Mouse (Mus musculus) intestine, embryonic 15.5 days (tissue): ENCODE measurements around the gene Slc17a4. TPM values are rescaled to one million over a fixed set of nuclear protein-coding genes. Genes with fewer than 3 reads are reported as not detected.
A peak's percentile ranks its signal among the peaks of the same experiment; 100 is the strongest.

ENCODE experiments used
- ATAC-seq: fragments of 200-750 bp; cut with Nextera tagmentation; 2 replicates; pipeline ENCODE4 v1.8.0; 2017; ENCODE audit warnings: moderate TSS enrichment, moderate library complexity
- H3K27ac ChIP-seq: fragments of 300-500 bp; sonication (generic); 2 replicates; pipeline ENCODE4 v1.5.1; 2015; ENCODE audit warnings: mild to moderate bottlenecking, inconsistent platforms
- H3K27me3 ChIP-seq: fragments of 300-500 bp; sonication (generic); replicated peaks from 2 replicates; pipeline ENCODE4 v1.6.1; 2015; ENCODE audit warnings: inconsistent platforms
- H3K36me3 ChIP-seq: fragments of 300-500 bp; sonication (generic); 2 replicates; pipeline ENCODE4 v1.6.1; 2015; ENCODE audit warnings: inconsistent platforms
- H3K4me1 ChIP-seq: fragments of 300-500 bp; sonication (generic); replicated peaks from 2 replicates; pipeline ENCODE4 v1.6.1; 2015; ENCODE audit warnings: inconsistent platforms
- H3K4me2 ChIP-seq: fragments of 300-500 bp; sonication (generic); replicated peaks from 2 replicates; pipeline ENCODE4 v1.6.1; 2015; ENCODE audit warnings: mild to moderate bottlenecking, inconsistent platforms
- H3K4me3 ChIP-seq: fragments of 300-500 bp; sonication (generic); replicated peaks from 2 replicates; pipeline ENCODE4 v1.5.1; 2015; ENCODE audit warnings: inconsistent platforms
- H3K9ac ChIP-seq: fragments of 300-500 bp; sonication (generic); 2 replicates; pipeline ENCODE4 v1.6.1; 2015; ENCODE audit warnings: inconsistent platforms
- H3K9me3 ChIP-seq: fragments of 300-500 bp; sonication (generic); 2 replicates; pipeline ENCODE4 v1.6.1; 2016; ENCODE audit warnings: inconsistent platforms
- WGBS: fragments of 180-500 bp; shearing (Covaris S2); methylation state at CpG from one replicate; pipeline ENCODE4 v1.1.7; 2015; 5-methylcytosine and 5-hydroxymethylcytosine counted together
- polyA plus RNA-seq: library from polyadenylated mRNA; unstranded; fragments of >200 nt; fragmentation: Nextera tagmentation; extraction: Ambion mirVana; gene quantifications from 2 replicates; pipeline ENCODE4 v1.2.1, GENCODE M21; 2015

The Slc17a4 gene
- polyA plus RNA-seq, 1 experiment from 2014 or later: 17.0 TPM

GRCm38 (mm10) chr13:23928637-23929036, 13.8 kb upstream of the Slc17a4 start:
- peak; percentile 86 for ATAC-seq
- Histone ChIP-seq H3K9me3 (no peaks in the 10 kb centered on the region), H3K27ac (no peak overlapping the region), H3K9ac (no peak overlapping the region), H3K4me3 (no peak overlapping the region), H3K4me1 (peaks cover 8% of the 10 kb centered on the region), H3K27me3 (no peaks in the 10 kb centered on the region), H3K4me2 (no peak overlapping the region), H3K36me3 (no peaks in the 10 kb centered on the region)
- WGBS: 42% methylated on average over 3 of the region's 3 CpGs

- no peak overlapping the region for H3K4me3 ChIP-seq
- ATAC-seq: no peak
- no peak overlapping the region for H3K9ac ChIP-seq
- H3K27ac ChIP-seq: no peak overlapping the region
- peaks cover 8% of the 10 kb centered on the region for H3K4me1 ChIP-seq
- no peaks in the 10 kb centered on the region for H3K9me3 ChIP-seq
- H3K36me3 ChIP-seq: no peaks in the 10 kb centered on the region
- WGBS: 65% methylated on average over 2 of the region's 2 CpGs
- H3K27me3 ChIP-seq: no peaks in the 10 kb centered on the region
- H3K4me2 ChIP-seq: no peak overlapping the region
These were observed 11.0 kb upstream of the Slc17a4 start for GRCm38 (mm10) chr13:23925792-23926191.

DNA sequence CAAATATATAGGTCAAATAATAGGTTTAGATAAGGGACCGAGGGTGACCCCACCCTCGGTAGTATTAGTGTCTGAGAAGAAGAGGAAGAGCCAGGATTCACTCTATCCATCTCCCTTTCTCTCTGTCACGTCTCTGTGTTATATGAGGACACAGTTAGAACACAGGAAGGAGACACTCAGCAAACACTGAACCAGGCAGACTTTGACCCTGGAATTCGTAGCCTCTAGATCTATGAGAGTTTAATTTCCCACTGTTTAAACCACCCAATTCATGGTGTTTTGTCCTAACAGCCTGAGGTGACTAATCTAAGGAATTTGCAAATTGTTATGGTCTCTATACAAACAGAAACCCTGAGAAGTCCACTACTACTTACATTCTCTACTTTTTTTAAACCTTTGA, 2.9 kb upstream of the Slc17a4 start:
- Histone ChIP-seq H3K9me3 (no peaks in the 10 kb centered on the region), H3K27me3 (no peaks in the 10 kb centered on the region), H3K4me3 (no peak overlapping the region), H3K4me1 (peaks cover 9% of the 10 kb centered on the region; the same call in 1 of the 2 replicates), H3K27ac (no peak overlapping the region), H3K4me2 (no peak overlapping the region), H3K9ac (no peak overlapping the region), H3K36me3 (no peaks in the 10 kb centered on the region)
- ATAC-seq: peak; percentile 62
- 31% methylated on average over 4 of the region's 4 CpGs for WGBS

GRCm38 (mm10) chr13:23916132-23916531, 1.3 kb upstream of the Slc17a4 start:
- Histone ChIP-seq H3K9ac (no peak overlapping the region), H3K4me2 (no peak overlapping the region), H3K27me3 (no peaks in the 10 kb centered on the region), H3K4me3 (no peak overlapping the region), H3K27ac (no peak overlapping the region), H3K4me1 (peaks cover 9% of the 10 kb centered on the region; the same call in 1 of the 2 replicates), H3K36me3 (no peaks in the 10 kb centered on the region), H3K9me3 (no peaks in the 10 kb centered on the region)
- no peak for ATAC-seq
- 69% methylated on average over 1 of the region's 1 CpGs for WGBS

DNA sequence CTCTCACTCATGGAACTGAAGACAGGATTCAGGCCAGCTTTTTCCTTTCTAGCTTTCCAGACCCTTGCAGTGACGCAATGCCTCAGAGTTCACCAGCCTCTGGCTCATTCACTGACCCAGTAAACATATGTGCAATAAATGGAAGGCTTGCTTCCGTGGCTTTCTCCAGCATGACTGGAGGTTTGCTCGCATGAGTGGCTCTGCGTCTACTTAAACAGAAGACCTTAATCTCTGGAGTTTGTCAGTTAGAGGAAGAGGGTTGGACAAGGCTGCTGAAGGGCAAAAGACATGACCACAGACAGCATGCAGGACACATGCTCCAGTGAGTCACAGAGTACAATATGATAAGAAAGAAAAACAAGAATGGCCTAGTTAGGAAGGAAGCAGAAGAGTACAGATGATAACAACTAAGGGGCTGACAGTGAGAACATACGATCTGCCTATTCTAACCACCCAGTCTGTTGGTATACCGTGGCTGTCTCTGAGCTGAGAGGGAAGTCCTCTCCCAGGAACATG, 960 bp downstream of the Slc17a4 start:
- Histone ChIP-seq H3K9me3 (no peaks in the 10 kb centered on the region), H3K27ac (peak overlapping the region; percentile 84), H3K4me3 (peak overlapping the region; percentile 33), H3K4me1 (peaks cover 12% of the 10 kb centered on the region; the same call in 1 of the 2 replicates), H3K36me3 (no peaks in the 10 kb centered on the region), H3K4me2 (peak overlapping the region; percentile 44), H3K9ac (no peak overlapping the region), H3K27me3 (no peaks in the 10 kb centered on the region)
- 19% methylated on average over 6 of the region's 6 CpGs for WGBS
- peak; percentile 73 for ATAC-seq

- peaks cover 12% of the 10 kb centered on the region; the same call in 1 of the 2 replicates for H3K4me1 ChIP-seq
- no peak overlapping the region for H3K4me2 ChIP-seq
- H3K9me3 ChIP-seq: no peaks in the 10 kb centered on the region
- no peaks in the 10 kb centered on the region for H3K36me3 ChIP-seq
- H3K4me3 ChIP-seq: no peak overlapping the region
- ATAC-seq: no peak
- no peak overlapping the region for H3K9ac ChIP-seq
- H3K27me3 ChIP-seq: no peaks in the 10 kb centered on the region
- WGBS: 78% methylated on average over 5 of the region's 5 CpGs
- no peak overlapping the region for H3K27ac ChIP-seq
These were observed 3.5 kb downstream of the Slc17a4 start for GRCm38 (mm10) chr13:23911335-23911734.

- no peaks in the 10 kb centered on the region for H3K27me3 ChIP-seq
- ATAC-seq: no peak
- WGBS: 79% methylated on average over 5 of the region's 5 CpGs
- H3K27ac ChIP-seq: no peak overlapping the region
- H3K4me1 ChIP-seq: 0 out of 2 replicates have a peak, but pooled peaks cover 3% of the 10 kb centered on the region
- no peak overlapping the region for H3K4me2 ChIP-seq
- no peak overlapping the region for H3K9ac ChIP-seq
- no peak overlapping the region for H3K4me3 ChIP-seq
- no peaks in the 10 kb centered on the region for H3K9me3 ChIP-seq
- no peaks in the 10 kb centered on the region for H3K36me3 ChIP-seq
These were observed 4.7 kb downstream of the Slc17a4 start for GRCm38 (mm10) chr13:23910121-23910520.

GRCm38 (mm10) chr13:23906906-23907305, 7.9 kb downstream of the Slc17a4 start:
- no peaks in the 10 kb centered on the region for H3K36me3 ChIP-seq
- H3K27me3 ChIP-seq: no peaks in the 10 kb centered on the region
- 0 out of 2 replicates have a peak, but pooled peaks cover 3% of the 10 kb centered on the region for H3K4me1 ChIP-seq
- H3K9me3 ChIP-seq: no peaks in the 10 kb centered on the region
- H3K4me2 ChIP-seq: no peak overlapping the region
- no peak for ATAC-seq
- H3K9ac ChIP-seq: no peak overlapping the region
- no peak overlapping the region for H3K27ac ChIP-seq
- 90% methylated on average over 5 of the region's 5 CpGs for WGBS
- H3K4me3 ChIP-seq: no peak overlapping the region

GRCm38 (mm10) chr13:23898242-23898641, 16.6 kb downstream of the Slc17a4 start:
- Histone ChIP-seq H3K4me1 (no peaks in the 10 kb centered on the region), H3K27ac (no peak overlapping the region), H3K9me3 (no peaks in the 10 kb centered on the region), H3K27me3 (no peaks in the 10 kb centered on the region), H3K36me3 (no peaks in the 10 kb centered on the region), H3K9ac (no peak overlapping the region), H3K4me3 (no peak overlapping the region), H3K4me2 (no peak overlapping the region)
- 49% methylated on average over 6 of the region's 6 CpGs for WGBS
- ATAC-seq: no peak

GRCm38 (mm10) chr13:23893269-23893593, 21.6 kb downstream of the Slc17a4 start:
- Histone ChIP-seq H3K36me3 (no peaks in the 10 kb centered on the region), H3K9me3 (no peaks in the 10 kb centered on the region), H3K27ac (no peak overlapping the region), H3K9ac (no peak overlapping the region), H3K4me1 (no peaks in the 10 kb centered on the region), H3K4me2 (no peak overlapping the region), H3K27me3 (no peaks in the 10 kb centered on the region), H3K4me3 (no peak overlapping the region)
- ATAC-seq: no peak
- 56% methylated on average over 4 of the region's 4 CpGs for WGBS

- no peaks in the 10 kb centered on the region for H3K36me3 ChIP-seq
- no peaks in the 10 kb centered on the region for H3K4me1 ChIP-seq
- H3K4me2 ChIP-seq: no peak overlapping the region
- no peak overlapping the region for H3K4me3 ChIP-seq
- 38% methylated on average over 9 of the region's 9 CpGs for WGBS
- no peak for ATAC-seq
- H3K9me3 ChIP-seq: no peaks in the 10 kb centered on the region
- no peaks in the 10 kb centered on the region for H3K27me3 ChIP-seq
- no peak overlapping the region for H3K9ac ChIP-seq
- H3K27ac ChIP-seq: no peak overlapping the region
These were observed 22.1 kb downstream of the Slc17a4 start for GRCm38 (mm10) chr13:23892592-23893268.

DNA sequence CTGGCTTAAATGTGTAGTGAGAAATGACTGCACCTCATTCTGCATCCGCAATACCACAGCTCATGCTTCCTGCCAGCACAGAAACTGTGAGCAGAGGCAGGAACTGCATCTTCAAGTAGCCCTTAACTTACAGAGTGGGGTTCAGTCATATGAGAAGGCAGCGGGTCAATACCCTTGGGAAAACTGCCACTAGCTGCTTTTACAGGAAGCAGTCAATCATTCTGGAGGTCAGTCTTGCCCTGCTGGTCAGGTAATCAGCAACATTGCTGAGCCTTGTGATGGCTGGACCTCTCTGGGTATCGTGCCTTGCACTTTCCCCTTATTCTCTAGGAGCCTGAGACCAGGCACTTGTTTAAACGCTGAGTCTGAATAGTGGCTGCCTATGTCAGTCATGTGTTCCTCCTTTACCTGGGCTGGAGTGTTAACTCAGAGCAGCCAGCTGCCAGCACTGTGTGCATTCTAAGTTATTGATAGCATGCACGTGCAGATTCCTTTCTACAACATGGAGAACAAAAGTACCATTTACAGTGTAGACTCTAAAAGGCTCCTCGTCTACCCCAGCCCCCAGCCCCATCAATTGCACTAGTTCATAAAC, 25.7 kb downstream of the Slc17a4 start:
- no peak overlapping the region for H3K4me2 ChIP-seq
- no peak for ATAC-seq
- H3K9ac ChIP-seq: no peak overlapping the region
- 51% methylated on average over 6 of the region's 6 CpGs for WGBS
- no peaks in the 10 kb centered on the region for H3K4me1 ChIP-seq
- H3K4me3 ChIP-seq: no peak overlapping the region
- no peaks in the 10 kb centered on the region for H3K27me3 ChIP-seq
- H3K27ac ChIP-seq: no peak overlapping the region
- H3K9me3 ChIP-seq: no peaks in the 10 kb centered on the region
- no peaks in the 10 kb centered on the region for H3K36me3 ChIP-seq
